Mouse (Mus musculus) stomach, postnatal 0 days (tissue): Measurements from ENCODE around the gene Zbtb32. TPM values are rescaled to one million over a fixed set of nuclear protein-coding genes. Genes with fewer than 3 reads are reported as not detected.

ENCODE experiments used
- ATAC-seq: fragments of 200-750 bp; cut with Nextera tagmentation; 2 replicates; pipeline ENCODE4 v1.8.0; 2017; ENCODE audit not compliant: low FRiP score, low TSS enrichment
- DNase-seq: peaks from one replicate; pipeline ENCODE4 v3.0.0-alpha.2; 2016; ENCODE audit warnings: low spot score
- H3K27ac ChIP-seq: fragments of 300-500 bp; sonication (generic); replicated peaks from 2 replicates; pipeline ENCODE4 v1.5.1; 2014; ENCODE audit warnings: mild to moderate bottlenecking, control low read depth
- H3K27me3 ChIP-seq: fragments of 300-500 bp; sonication (generic); 2 replicates; pipeline ENCODE4 v1.6.1; 2014; ENCODE audit warnings: low read length; ENCODE audit not compliant: control insufficient read depth, insufficient read depth
- H3K36me3 ChIP-seq: fragments of 300-500 bp; sonication (generic); 2 replicates; pipeline ENCODE4 v1.6.1; 2014; ENCODE audit warnings: low read length, mixed read lengths; ENCODE audit not compliant: control insufficient read depth, insufficient read depth
- H3K4me1 ChIP-seq: fragments of 300-500 bp; sonication (generic); replicated peaks from 2 replicates; pipeline ENCODE4 v1.6.1; 2014; ENCODE audit warnings: antibody characterized with exemption; ENCODE audit not compliant: control insufficient read depth, insufficient read depth
- H3K4me2 ChIP-seq: fragments of 300-500 bp; sonication (generic); replicated peaks from 2 replicates; pipeline ENCODE4 v1.6.1; 2014; ENCODE audit warnings: low read depth, mild to moderate bottlenecking, control low read depth, moderate library complexity
- H3K4me3 ChIP-seq: fragments of 300-500 bp; sonication (generic); 2 replicates; pipeline ENCODE4 v1.5.1; 2014; ENCODE audit warnings: low read depth, low read length, control low read depth
- H3K9ac ChIP-seq: fragments of 300-500 bp; sonication (generic); 2 replicates; pipeline ENCODE4 v1.6.1; 2014; ENCODE audit warnings: mild to moderate bottlenecking, low read length, control low read depth, mixed read lengths
- H3K9me3 ChIP-seq: fragments of 300-500 bp; sonication (generic); 2 replicates; pipeline ENCODE4 v1.6.1; 2016; ENCODE audit warnings: low read length; ENCODE audit not compliant: control insufficient read depth
- CTCF ChIP-seq: IDR thresholded peaks from 2 replicates; pipeline ENCODE4 v1.5.1; 2016; ENCODE audit warnings: antibody characterized with exemption, low read depth, mild to moderate bottlenecking, moderate library complexity
- EP300 ChIP-seq: optimal IDR thresholded peaks from 2 replicates; pipeline ENCODE3; 2016; ENCODE audit warnings: antibody characterized with exemption
- WGBS: fragments of 180-500 bp; shearing (Covaris S2); extraction: QIAGEN DNeasy Blood & Tissue Kit; methylation state at CpG from one replicate; pipeline ENCODE4 v1.1.7; 2014; 5-methylcytosine and 5-hydroxymethylcytosine counted together
- polyA plus RNA-seq: library from polyadenylated mRNA; unstranded; fragments of >200 nt; fragmentation: Nextera tagmentation; extraction: Ambion mirVana; gene quantifications from 2 replicates; pipeline ENCODE4 v1.2.1, GENCODE M21; 2015

Gene Zbtb32
- polyA plus RNA-seq, 1 experiment from 2014 or later = 1.6 TPM

DNA sequence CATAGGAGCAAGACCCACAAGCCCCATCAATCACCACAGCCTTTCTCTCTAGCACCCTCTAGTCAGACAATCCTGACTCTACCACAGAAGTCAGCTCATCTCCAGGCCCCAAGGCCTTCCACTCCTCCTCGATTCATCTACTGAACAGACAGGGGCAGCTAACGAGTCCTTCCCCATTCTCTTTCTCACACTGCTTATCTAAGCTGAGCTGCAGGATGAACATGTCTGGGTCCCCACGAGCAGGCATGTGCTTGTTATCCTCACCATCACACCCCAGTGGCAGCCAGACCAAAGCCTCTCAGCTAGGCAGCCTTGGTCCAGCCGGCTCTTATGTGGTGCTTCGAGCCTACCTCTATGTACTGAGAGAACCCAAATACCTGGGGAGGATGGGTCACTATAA lies 26.3 kb downstream of the Zbtb32 start:
- Histone ChIP-seq H3K36me3 (peaks cover 68% of the 10 kb centered on the region), H3K9me3 (no peaks in the 10 kb centered on the region), H3K4me1 (no peaks in the 10 kb centered on the region), H3K4me2 (no peak overlapping the region), H3K27ac (no peak overlapping the region), H3K4me3 (no peak overlapping the region), H3K27me3 (no peaks in the 10 kb centered on the region), H3K9ac (no peak overlapping the region)
- DNase-seq (no peak), ATAC-seq (no peak)
- TF ChIP-seq EP300 = no peak
- TF ChIP-seq CTCF = no peak
- 89% methylated on average over 5 of the region's 5 CpGs for WGBS

- Histone ChIP-seq H3K27ac (no peak overlapping the region), H3K4me2 (no peak overlapping the region), H3K4me1 (0 out of 2 replicates have a peak, but pooled peaks cover 3% of the 10 kb centered on the region), H3K27me3 (no peaks in the 10 kb centered on the region), H3K4me3 (no peak overlapping the region), H3K9ac (no peak overlapping the region), H3K36me3 (peaks cover 39% of the 10 kb centered on the region), H3K9me3 (no peaks in the 10 kb centered on the region)
- WGBS = 89% methylated on average over 11 of the region's 11 CpGs
- ATAC-seq (no peak), DNase-seq (no peak)
- no peak for TF ChIP-seq EP300
- no peak for TF ChIP-seq CTCF
Measured at GRCm38 (mm10) chr7:30567555-30567954, 31.2 kb downstream of the Zbtb32 start.

- TF ChIP-seq CTCF (no peak), EP300 (no peak)
- no peak overlapping the region for H3K27ac ChIP-seq
- 81% methylated on average over 9 of the region's 9 CpGs for WGBS
- no peak overlapping the region for H3K4me3 ChIP-seq
- H3K36me3 ChIP-seq = peaks cover 32% of the 10 kb centered on the region
- DNase-seq = no peak
- ATAC-seq = no peak
- no peak overlapping the region for H3K4me2 ChIP-seq
- no peak overlapping the region for H3K9ac ChIP-seq
- 0 out of 2 replicates have a peak, but pooled peaks cover 3% of the 10 kb centered on the region for H3K4me1 ChIP-seq
- no peaks in the 10 kb centered on the region for H3K27me3 ChIP-seq
- H3K9me3 ChIP-seq = no peaks in the 10 kb centered on the region
Measured at GRCm38 (mm10) chr7:30566033-30566432, 32.7 kb downstream of the Zbtb32 start.

- WGBS = 91% methylated on average over 12 of the region's 12 CpGs
- no peak within 1 kb of the TSS for H3K4me3 ChIP-seq
- DNase-seq = no peak
- TF ChIP-seq CTCF (no peak), EP300 (no peak)
- H3K27ac ChIP-seq = no peak within 1 kb of the TSS
- H3K36me3 ChIP-seq = peaks cover 22% of the 10 kb centered on the region
- no peaks in the 10 kb centered on the region for H3K27me3 ChIP-seq
- H3K4me2 ChIP-seq = no peak within 1 kb of the TSS
- no peak for ATAC-seq
- H3K4me1 ChIP-seq = 0 out of 2 replicates have a peak, but pooled peaks cover 3% of the 10 kb centered on the region
- no peak within 1 kb of the TSS for H3K9ac ChIP-seq
- H3K9me3 ChIP-seq = no peaks in the 10 kb centered on the region
Measured at GRCm38 (mm10) chr7:30564970-30565571, 33.6 kb downstream of the Zbtb32 start, which contains the start of gene Igflr1. Gene Igflr1, plus strand, starts transcription at chr7:30565427.

DNA sequence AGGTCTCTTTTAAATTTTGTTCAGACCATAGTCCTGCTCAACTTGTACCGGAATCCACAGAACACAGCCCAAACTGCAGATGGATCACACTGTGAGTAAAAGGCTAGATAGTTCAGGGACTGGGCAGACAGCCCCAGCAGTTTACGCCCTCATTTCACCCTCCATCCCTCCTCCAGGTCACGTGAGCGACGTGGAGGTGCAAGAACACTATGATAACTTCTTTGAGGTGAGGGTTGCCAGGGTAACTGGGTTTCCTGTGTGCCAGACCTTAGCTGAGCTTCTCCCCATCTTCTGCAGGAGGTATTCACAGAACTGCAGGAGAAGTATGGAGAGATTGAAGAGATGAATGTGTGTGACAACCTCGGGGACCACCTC lies 34.8 kb downstream of the Zbtb32 start:
- TF ChIP-seq CTCF (no peak), EP300 (no peak)
- Histone ChIP-seq H3K9ac (peak overlapping the region; percentile 64; the same call in 1 of the 2 replicates), H3K27me3 (no peaks in the 10 kb centered on the region), H3K27ac (peak overlapping the region; percentile 91), H3K4me2 (peak overlapping the region; percentile 56), H3K36me3 (peaks cover 19% of the 10 kb centered on the region), H3K4me3 (peak overlapping the region; percentile 58), H3K9me3 (no peaks in the 10 kb centered on the region), H3K4me1 (0 out of 2 replicates have a peak, but pooled peaks cover 3% of the 10 kb centered on the region)
- WGBS = 14% methylated on average over 6 of the region's 6 CpGs
- DNase-seq (no peak), ATAC-seq (no peak)

- under 1% methylated on average over 44 of the region's 45 CpGs for WGBS
Measured at GRCm38 (mm10) chr7:30563117-30563905, 35.4 kb downstream of the Zbtb32 start, which contains the start of the genes U2af1l4, Gm49396 and Psenen. Gene U2af1l4, plus strand, starts transcription at chr7:30563301. Gene Gm49396, plus strand, starts transcription at chr7:30563344. Gene Psenen, minus strand, starts transcription at chr7:30563627.

More at GRCm38 (mm10) chr7:30563117-30563905, 35.4 kb downstream of the Zbtb32 start, which contains the start of the genes U2af1l4, Gm49396 and Psenen:
- DNase-seq = peak; percentile 95
- ATAC-seq = peak; percentile 87
- H3K36me3 ChIP-seq = peaks cover 13% of the 10 kb centered on the region
- 0 out of 2 replicates have a peak, but pooled peaks cover 3% of the 10 kb centered on the region for H3K4me1 ChIP-seq
- H3K9ac ChIP-seq = peak within 1 kb of the TSS; percentile 66
- TF ChIP-seq CTCF = peak; percentile 35
- no peak for TF ChIP-seq EP300
- H3K27me3 ChIP-seq = no peaks in the 10 kb centered on the region
- peak within 1 kb of the TSS; percentile 78 for H3K4me2 ChIP-seq
- H3K4me3 ChIP-seq = peak within 1 kb of the TSS; percentile 58
- no peaks in the 10 kb centered on the region for H3K9me3 ChIP-seq
- H3K27ac ChIP-seq = peak within 1 kb of the TSS; percentile 91
